Mouse (Mus musculus): ENCODE data around the gene Pla2g4a. TPM values are rescaled to one million over a fixed set of nuclear protein-coding genes. Genes with fewer than 3 reads are reported as not detected.

Pla2g4a gene
- 0.10 and 1.4 TPM in 2 replicates for polyA plus RNA-seq (2012; ENCODE audit: low replicate concordance)

DNA sequence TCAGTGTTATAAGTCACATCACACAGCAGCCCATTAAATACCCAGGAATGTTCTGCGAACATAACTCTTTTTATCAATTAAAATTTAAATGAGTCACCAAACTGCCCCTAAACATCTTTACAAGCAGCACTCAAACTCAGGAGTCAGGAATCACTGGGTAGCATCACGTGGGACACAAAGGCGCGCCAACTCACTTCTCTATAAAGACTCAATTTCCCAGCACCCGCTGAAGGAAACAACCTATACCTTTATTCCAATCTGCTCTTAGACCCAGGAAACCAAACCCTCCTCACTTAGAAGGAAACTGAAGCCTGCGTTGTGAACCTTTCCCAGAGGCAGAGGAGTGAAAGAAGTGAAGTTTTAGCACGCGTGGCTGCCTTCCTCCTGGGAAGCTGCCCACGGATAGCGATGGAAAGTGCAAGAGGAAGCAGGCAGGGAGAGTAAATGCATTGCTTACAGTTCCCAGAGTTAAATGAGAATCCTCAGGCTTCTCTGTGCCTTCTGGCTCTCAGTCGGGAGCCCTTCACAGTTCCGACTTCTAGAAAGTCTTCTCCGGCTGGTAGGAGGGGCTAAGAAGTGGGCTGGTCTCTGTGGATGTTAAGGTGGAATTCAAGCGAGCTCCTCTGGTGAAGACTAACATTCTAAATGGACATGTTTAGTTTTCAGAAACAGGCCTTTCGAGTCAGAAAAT, at the start of gene Pla2g4a:
TSS of gene Pla2g4a (minus strand) at position 557 of the 691 bp plus-strand sequence.

Other genes starting within 250 kb of the Pla2g4a start
- not detected in 2 replicates for gene Ptgs2, start 138.7 kb upstream of the Pla2g4a start, polyA plus RNA-seq (2012; ENCODE audit: low replicate concordance)